10 mouse cellular contexts compared by ENCODE assay signal in the genomic region with DNA sequence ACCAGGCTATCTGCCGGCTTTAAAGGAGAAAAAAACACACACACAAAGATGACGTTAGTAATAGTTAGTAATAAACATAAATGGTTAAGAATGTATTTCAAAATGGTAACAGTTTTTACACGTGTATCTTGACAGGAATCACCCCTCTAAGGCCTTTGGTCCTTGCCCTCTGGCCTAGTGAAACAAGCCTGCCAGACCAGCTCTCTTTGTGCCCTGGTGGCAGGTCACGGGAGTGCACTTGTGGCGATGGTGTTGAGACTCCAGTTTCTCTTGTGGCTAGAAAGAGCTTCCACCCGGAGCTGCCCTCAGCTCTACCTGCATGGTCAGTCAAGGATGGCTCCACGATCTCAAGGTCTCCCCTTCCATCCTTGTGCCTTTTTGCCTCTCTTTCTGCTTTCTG.
DNase-seq lines count a peak whose midpoint lies in the region; TF ChIP-seq lines count a peak whose summit lies in the region.
"Had no signal": no experiment of that assay in that cellular context is flagged by ENCODE, and none has a peak within 500 bp of the region (broad histone marks: within the 10 kb centered on the region; RNA-seq: fewer than 3 reads in every experiment).

No protein-coding gene starts in this region.

- peak; percentile 57 to 67 for DNase-seq in cerebellum, postnatal 10 days
- DNase-seq in cerebellum, adult 9-11 months = no peak
- no peak for DNase-seq in lung, adult 2 months
- DNase-seq in lung, postnatal 36 days = no peak
- peak; percentile 59 for DNase-seq in embryo, embryonic 10.5 days (ENCODE audit: low spot score)
- peak; percentile 48 for DNase-seq in retina, embryonic 14.5 days (ENCODE audit: low spot score)
- DNase-seq in urinary bladder, postnatal 25 days (ENCODE audit: low spot score) = no peak
- DNase-seq in urinary bladder, postnatal 36 days (ENCODE audit: low spot score in 2 of 2) = no peak
- DNase-seq: gastrocnemius, postnatal 36 days had no signal

- 78% methylated on average over 7 of the region's 7 CpGs for WGBS in lung, adult 2 months

- 0 out of 2 replicates have a peak, but pooled peaks cover 2% of the 10 kb centered on the region for H3K4me1 ChIP-seq in lung, adult 2 months (ENCODE audit: control insufficient read depth, insufficient read depth, low read length)

- peak; percentile 35; the same call in 1 of the 2 replicates for TF ChIP-seq CTCF in lung, adult 2 months (IDR thresholded peaks at IDR 0.05; ENCODE audit: insufficient read depth, low read length)

- H3K4me3 ChIP-seq in lung, adult 2 months (replicated peaks; ENCODE audit: extremely low read depth, low read depth, low read length) = no peak overlapping the region
- H3K4me3 ChIP-seq: myocyte had no signal

- TF ChIP-seq POLR2A in lung, adult 2 months (IDR thresholded peaks at IDR 0.05; ENCODE audit: borderline replicate concordance, extremely low read depth, low read depth, low read length) = no peak

Comparison
In these comparisons a context has a peak if more than half of its experiments do, and no peak if none do; other contexts are left out.
1. DNase-seq: peak in cerebellum, postnatal 10 days (2 of 2), embryo, embryonic 10.5 days (single experiment) and retina, embryonic 14.5 days (single experiment); none in cerebellum, adult 9-11 months (single experiment), lung, adult 2 months (single experiment), lung, postnatal 36 days (single experiment), urinary bladder, postnatal 25 days (single experiment) and urinary bladder, postnatal 36 days (0 of 2).